Mouse (Mus musculus): ENCODE results near the gene Tnrc6b. TPM values are rescaled to one million over a fixed set of nuclear protein-coding genes. Genes with fewer than 3 reads are reported as not detected.
"Not testable (repeated sequence)": the region's sequence is repeated elsewhere in the genome, so short reads cannot be mapped to it uniquely, and the experiment has no call there.

Gene Tnrc6b
- polyA plus RNA-seq, 1 experiment from 2014 or later: 11.5 TPM

GRCm38 (mm10) chr15:80710257-80710607 is 881 bp upstream of the Tnrc6b start:
- WGBS (ENCODE audit: missing documents): 23% methylated on average over 5 of the region's 5 CpGs
- no peaks in the 10 kb centered on the region for H3K36me3 ChIP-seq (ENCODE audit: inconsistent target)
- H3K79me2 ChIP-seq (ENCODE audit: inconsistent target): peaks cover 24% of the 10 kb centered on the region; the same call in 1 of the 2 replicates
- H3K27ac ChIP-seq: peak overlapping the region; percentile 82; the same call in 1 of the 2 replicates
- peak overlapping the region; percentile 60 for H3K4me3 ChIP-seq (ENCODE audit: inconsistent target)

DNA sequence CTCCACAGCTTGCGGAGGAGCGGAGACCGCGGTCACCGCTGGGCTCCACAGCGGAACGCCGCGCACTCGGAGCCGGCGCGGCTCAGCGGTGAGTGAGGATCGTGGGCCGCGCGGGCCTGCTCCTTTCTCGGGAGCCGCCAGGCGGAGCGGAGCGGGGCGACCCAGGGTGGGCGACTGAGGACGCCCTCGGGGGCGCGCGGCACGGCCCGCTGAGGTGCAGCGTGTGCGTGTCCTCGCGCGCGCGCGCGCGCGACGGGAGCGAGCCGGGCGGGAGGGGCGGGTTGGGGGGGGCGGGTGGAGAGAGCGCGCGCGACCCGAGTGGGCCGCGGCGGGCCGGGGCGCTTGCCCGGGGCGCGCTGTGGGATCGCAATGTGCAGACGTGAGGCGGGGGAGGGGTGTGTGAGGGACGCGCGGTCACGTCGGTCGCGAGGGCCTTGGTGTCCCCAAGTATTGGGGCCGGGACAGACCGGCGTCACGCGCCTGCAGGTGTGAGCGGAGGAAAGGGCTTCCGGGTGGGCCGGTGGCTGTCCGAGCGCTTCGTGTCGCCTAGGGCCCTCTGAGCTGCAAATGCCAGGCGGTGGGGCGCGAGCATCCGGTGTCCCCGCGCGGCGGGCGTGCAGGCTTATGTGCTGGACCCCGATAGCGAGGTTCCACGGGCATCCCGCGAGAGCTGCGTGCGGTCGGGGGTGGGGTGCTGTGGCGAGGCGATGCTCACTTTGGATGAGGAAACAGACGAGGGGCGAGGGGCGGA is 463 bp downstream of the Tnrc6b start:
- Histone ChIP-seq H3K79me2 (ENCODE audit: inconsistent target) (peaks cover 30% of the 10 kb centered on the region; the same call in 1 of the 2 replicates), H3K4me3 (ENCODE audit: inconsistent target) (peak overlapping the region; percentile 60), H3K27ac (no peak overlapping the region), H3K36me3 (ENCODE audit: inconsistent target) (no peaks in the 10 kb centered on the region)
- under 1% methylated on average over 97 of the region's 106 CpGs for WGBS (ENCODE audit: missing documents)

DNA sequence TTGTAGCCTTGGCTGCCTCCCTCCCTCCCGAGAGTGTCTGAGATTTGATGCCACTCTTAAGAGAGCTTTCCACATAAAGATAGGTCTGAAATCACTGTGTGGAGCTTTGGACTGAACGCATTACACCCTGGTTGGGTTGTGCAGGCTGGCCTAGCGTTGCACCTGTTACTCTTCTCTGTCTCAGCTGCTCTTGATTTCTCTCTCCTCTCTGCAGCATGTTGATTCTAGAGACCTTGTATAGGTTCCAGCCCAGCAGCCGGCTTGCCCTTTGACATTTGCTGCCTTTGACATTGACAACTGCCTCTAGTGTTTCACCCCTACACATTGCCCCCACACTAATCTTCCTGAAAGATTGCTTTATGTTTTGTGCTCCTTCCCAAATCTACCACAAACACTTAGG is 3.2 kb downstream of the Tnrc6b start:
- no peak overlapping the region for H3K27ac ChIP-seq
- 92% methylated on average over 4 of the region's 4 CpGs for WGBS (ENCODE audit: missing documents)
- H3K4me3 ChIP-seq (ENCODE audit: inconsistent target): no peak overlapping the region
- H3K79me2 ChIP-seq (ENCODE audit: inconsistent target): peaks cover 30% of the 10 kb centered on the region; the same call in 1 of the 2 replicates
- no peaks in the 10 kb centered on the region for H3K36me3 ChIP-seq (ENCODE audit: inconsistent target)

DNA sequence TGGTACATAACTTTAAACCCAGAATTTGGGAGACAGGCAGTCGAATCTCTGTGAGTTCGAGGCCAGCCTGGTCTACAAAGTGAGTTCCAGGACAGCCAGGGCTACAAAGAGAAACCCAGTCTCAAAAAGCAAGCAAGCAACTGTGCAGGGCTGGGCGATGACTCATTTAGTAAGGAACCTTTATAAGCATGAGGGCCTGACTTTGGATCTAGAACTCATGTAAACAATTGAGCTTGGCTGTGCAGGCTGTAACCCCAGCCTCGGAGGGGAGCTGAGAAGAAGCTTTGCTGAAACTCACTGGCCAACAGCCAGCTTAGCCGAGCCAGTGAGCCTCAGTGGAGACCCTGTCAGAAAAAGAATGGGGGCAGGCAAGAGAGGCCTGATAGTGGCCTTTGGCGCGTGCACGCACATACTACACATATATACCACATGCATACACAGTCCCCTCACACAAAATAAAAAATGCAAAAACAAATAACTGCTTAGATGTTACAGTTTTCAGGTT is 5.6 kb downstream of the Tnrc6b start:
- Histone ChIP-seq H3K79me2 (ENCODE audit: inconsistent target) (peaks cover 30% of the 10 kb centered on the region; the same call in 1 of the 2 replicates), H3K36me3 (ENCODE audit: inconsistent target) (no peaks in the 10 kb centered on the region), H3K27ac (no peak overlapping the region), H3K4me3 (ENCODE audit: inconsistent target) (no peak overlapping the region)
- WGBS (ENCODE audit: missing documents): 95% methylated on average over 8 of the region's 8 CpGs

DNA sequence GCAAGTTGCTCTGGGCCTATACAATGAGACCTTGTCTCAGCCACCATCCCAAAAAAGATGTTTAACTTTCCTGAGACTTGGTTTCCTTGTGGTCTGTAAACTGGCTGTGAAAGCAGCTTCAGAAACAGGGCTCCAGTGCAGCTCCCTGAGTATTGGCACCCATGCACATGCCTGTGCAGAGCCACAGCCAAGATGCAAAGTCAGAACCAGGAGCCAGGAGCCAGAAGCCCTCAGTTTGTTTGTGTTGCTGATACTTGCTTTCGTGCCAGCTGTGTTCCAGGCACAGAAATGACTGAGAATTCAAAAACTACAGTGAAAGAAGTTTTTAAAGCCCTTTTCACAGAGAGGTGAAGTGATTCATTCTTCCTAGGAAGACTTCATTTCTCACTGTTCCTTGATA is 6.3 kb downstream of the Tnrc6b start:
- Histone ChIP-seq H3K79me2 (ENCODE audit: inconsistent target) (peaks cover 27% of the 10 kb centered on the region; the same call in 1 of the 2 replicates), H3K27ac (no peak overlapping the region)
- 83% methylated on average over 1 of the region's 1 CpGs for WGBS (ENCODE audit: missing documents)

GRCm38 (mm10) chr15:80720249-80720648 is 9.1 kb downstream of the Tnrc6b start:
- H3K4me3 ChIP-seq (ENCODE audit: inconsistent target): no peak overlapping the region
- H3K27ac ChIP-seq: no peak overlapping the region
- no peaks in the 10 kb centered on the region for H3K36me3 ChIP-seq (ENCODE audit: inconsistent target)
- H3K79me2 ChIP-seq (ENCODE audit: inconsistent target): peaks cover 5% of the 10 kb centered on the region; the same call in 1 of the 2 replicates
- WGBS (ENCODE audit: missing documents): 95% methylated on average over 5 of the region's 5 CpGs

More for the DNA sequence above, 6.3 kb downstream of the Tnrc6b start:
- no peaks in the 10 kb centered on the region for H3K36me3 ChIP-seq (ENCODE audit: inconsistent target)
- no peak overlapping the region for H3K4me3 ChIP-seq (ENCODE audit: inconsistent target)

- Histone ChIP-seq H3K4me3 (ENCODE audit: inconsistent target) (no peak overlapping the region), H3K36me3 (ENCODE audit: inconsistent target) (no peaks in the 10 kb centered on the region), H3K27ac (no peak overlapping the region), H3K79me2 (ENCODE audit: inconsistent target) (no peaks in the 10 kb centered on the region; the same call in 1 of the 2 replicates)
- WGBS (ENCODE audit: missing documents): 95% methylated on average over 6 of the region's 6 CpGs
Observed at GRCm38 (mm10) chr15:80721861-80722260, 10.7 kb downstream of the Tnrc6b start.

GRCm38 (mm10) chr15:80722366-80722765 is 11.3 kb downstream of the Tnrc6b start:
- no peak overlapping the region for H3K27ac ChIP-seq
- no peaks in the 10 kb centered on the region for H3K36me3 ChIP-seq (ENCODE audit: inconsistent target)
- H3K79me2 ChIP-seq (ENCODE audit: inconsistent target): no peaks in the 10 kb centered on the region; the same call in 1 of the 2 replicates
- H3K4me3 ChIP-seq (ENCODE audit: inconsistent target): no peak overlapping the region
- 76% methylated on average over 3 of the region's 3 CpGs for WGBS (ENCODE audit: missing documents)

GRCm38 (mm10) chr15:80729477-80729876 is 18.4 kb downstream of the Tnrc6b start:
- 69% methylated on average over 2 of the region's 2 CpGs for WGBS (ENCODE audit: missing documents)
- Histone ChIP-seq H3K79me2 (ENCODE audit: inconsistent target) (no peaks in the 10 kb centered on the region; the same call in 1 of the 2 replicates), H3K36me3 (ENCODE audit: inconsistent target) (no peaks in the 10 kb centered on the region), H3K4me3 (ENCODE audit: inconsistent target) (no peak overlapping the region), H3K27ac (no peak overlapping the region)

GRCm38 (mm10) chr15:80731043-80731442 is 19.9 kb downstream of the Tnrc6b start:
- 100% methylated on average over 1 of the region's 1 CpGs for WGBS (ENCODE audit: missing documents)
- H3K36me3 ChIP-seq (ENCODE audit: inconsistent target): no peaks in the 10 kb centered on the region
- H3K79me2 ChIP-seq (ENCODE audit: inconsistent target): no peaks in the 10 kb centered on the region
- H3K27ac ChIP-seq: no peak overlapping the region
- no peak overlapping the region for H3K4me3 ChIP-seq (ENCODE audit: inconsistent target)

- Histone ChIP-seq H3K27ac (no peak overlapping the region), H3K4me3 (ENCODE audit: inconsistent target) (no peak overlapping the region), H3K36me3 (ENCODE audit: inconsistent target) (no peaks in the 10 kb centered on the region), H3K79me2 (ENCODE audit: inconsistent target) (no peaks in the 10 kb centered on the region)
- WGBS (ENCODE audit: missing documents): 100% methylated on average over 3 of the region's 3 CpGs
Observed at GRCm38 (mm10) chr15:80731511-80731910, 20.4 kb downstream of the Tnrc6b start.

- WGBS (ENCODE audit: missing documents): 93% methylated on average over 4 of the region's 4 CpGs
Observed at GRCm38 (mm10) chr15:80732266-80733030, 21.3 kb downstream of the Tnrc6b start.

GRCm38 (mm10) chr15:80735300-80735699 is 24.2 kb downstream of the Tnrc6b start:
- H3K4me3 ChIP-seq (ENCODE audit: inconsistent target): no peak overlapping the region
- H3K27ac ChIP-seq: no peak overlapping the region
- H3K79me2 ChIP-seq (ENCODE audit: inconsistent target): no peaks in the 10 kb centered on the region
- no peaks in the 10 kb centered on the region for H3K36me3 ChIP-seq (ENCODE audit: inconsistent target)
- WGBS (ENCODE audit: missing documents): 70% methylated on average over 3 of the region's 3 CpGs

More at GRCm38 (mm10) chr15:80732266-80733030, 21.3 kb downstream of the Tnrc6b start:
- H3K36me3 ChIP-seq (ENCODE audit: inconsistent target): no peaks in the 10 kb centered on the region
- no peak overlapping the region for H3K27ac ChIP-seq
- H3K4me3 ChIP-seq (ENCODE audit: inconsistent target): no peak overlapping the region
- no peaks in the 10 kb centered on the region for H3K79me2 ChIP-seq (ENCODE audit: inconsistent target)

DNA sequence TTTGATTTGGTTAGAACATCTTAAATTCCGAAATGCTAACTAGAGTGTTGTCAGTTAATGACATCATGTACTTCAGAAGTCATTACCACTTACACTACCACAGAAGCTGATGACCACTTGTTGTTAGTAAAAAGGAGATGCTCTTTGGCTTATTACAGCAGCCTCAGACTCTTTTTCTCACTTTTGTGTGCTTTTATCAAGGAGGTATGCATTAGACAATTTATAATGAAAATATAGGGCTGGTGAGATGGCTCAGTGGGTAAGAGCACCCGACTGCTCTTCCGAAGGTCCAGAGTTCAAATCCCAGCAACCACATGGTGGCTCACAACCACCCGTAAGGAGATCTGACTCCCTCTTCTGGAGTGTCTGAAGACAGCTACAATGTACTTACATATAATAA is 24.6 kb downstream of the Tnrc6b start:
- WGBS (ENCODE audit: missing documents): 89% methylated on average over 3 of the region's 4 CpGs
- not testable (repeated sequence) for H3K79me2 ChIP-seq (ENCODE audit: inconsistent target); H3K36me3 ChIP-seq (ENCODE audit: inconsistent target); H3K4me3 ChIP-seq (ENCODE audit: inconsistent target); H3K27ac ChIP-seq

DNA sequence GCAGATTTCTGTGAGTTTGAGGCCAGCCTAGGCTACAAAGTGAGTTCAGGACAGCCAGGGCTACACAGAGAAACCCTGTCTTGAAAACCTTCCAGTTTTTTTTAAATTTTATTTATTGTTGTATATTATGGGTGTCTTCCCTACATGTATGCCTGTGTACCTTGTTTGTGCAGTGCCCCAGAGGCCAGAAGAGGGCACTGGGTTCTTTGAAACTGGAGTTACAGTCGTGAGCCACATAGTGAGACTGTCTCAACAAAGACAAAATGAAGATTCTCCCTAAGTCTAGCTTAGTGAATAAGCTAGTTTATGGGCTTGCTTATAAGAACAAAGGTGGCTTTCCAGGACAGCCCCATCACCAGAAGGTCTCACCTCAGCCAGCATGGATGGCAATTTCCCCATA is 25.4 kb downstream of the Tnrc6b start:
- Histone ChIP-seq H3K4me3 (ENCODE audit: inconsistent target) (no peak overlapping the region), H3K36me3 (ENCODE audit: inconsistent target) (no peaks in the 10 kb centered on the region), H3K27ac (no peak overlapping the region), H3K79me2 (ENCODE audit: inconsistent target) (no peaks in the 10 kb centered on the region)
- WGBS (ENCODE audit: missing documents): 89% methylated on average over 1 of the region's 1 CpGs

Data from macrophage (primary cell).